Mouse (Mus musculus) lung, adult 2 months (tissue): ENCODE measurements around the gene Dbx2. TPM values are rescaled to one million over a fixed set of nuclear protein-coding genes. Genes with fewer than 3 reads are reported as not detected.

Experiments used
- DNase-seq: peaks from one replicate; pipeline ENCODE4 v3.0.0; 2022
- H3K4me1 ChIP-seq: fragments of 200-500 bp; 2 replicates; pipeline ENCODE4 v1.6.1; 2011; ENCODE audit warnings: low read length; ENCODE audit not compliant: control insufficient read depth, insufficient read depth
- H3K4me3 ChIP-seq: fragments of 200-500 bp; replicated peaks from 2 replicates; pipeline ENCODE3; 2011; ENCODE audit warnings: low read depth, mild to moderate bottlenecking, control low read depth, low read length; ENCODE audit errors: extremely low read depth
- CTCF ChIP-seq: fragments of 200-500 bp; IDR thresholded peaks from 2 replicates; pipeline ENCODE4 v1.5.1; 2011; ENCODE audit warnings: mild to moderate bottlenecking, low read length, control low read depth; ENCODE audit not compliant: insufficient read depth
- POLR2A ChIP-seq: fragments of 200-500 bp; IDR thresholded peaks from 2 replicates; pipeline ENCODE4 v1.6.1; 2011; ENCODE audit warnings: low read depth, mild to moderate bottlenecking, control low read depth, low read length, borderline replicate concordance; ENCODE audit errors: extremely low read depth
- WGBS: fragments of 180-500 bp; shearing (Covaris S2); methylation state at CpG from one replicate; pipeline ENCODE4 v1.1.7; 2018; 5-methylcytosine and 5-hydroxymethylcytosine counted together
- polyA plus RNA-seq: library from polyadenylated mRNA; depleted of rRNA; stranded (reverse); fragments of >200 nt; gene quantifications from 2 replicates; pipeline ENCODE4 v1.2.3, GENCODE M21; 2012; rRNA removed

Gene Dbx2
- polyA plus RNA-seq, 1 experiment = not detected

GRCm38 (mm10) chr15:95574661-95575060 is 81.1 kb downstream of the Dbx2 start:
- DNase-seq = peak; percentile 4
- TF ChIP-seq POLR2A (no peak), CTCF (no peak)
- H3K4me3 ChIP-seq = no peak overlapping the region
- whole genome bisulfite sequencing = 18% methylated on average over 5 of the region's 5 CpGs
- no peaks in the 10 kb centered on the region for H3K4me1 ChIP-seq

Other genes with a start within 250 kb of the Dbx2 start
- 0.03 and 0.30 TPM in 2 replicates for gene Nell2, start 127.4 kb downstream of the Dbx2 start, polyA plus RNA-seq
- gene Ano6, start 134.9 kb upstream of the Dbx2 start, polyA plus RNA-seq = 47.6 and 63.1 TPM in 2 replicates